Mouse (Mus musculus) G1E (cell line): ENCODE data around the gene Aurka. TPM values are rescaled to one million over a fixed set of nuclear protein-coding genes. Genes with fewer than 3 reads are reported as not detected.

Experiments
- ATAC-seq: 2 replicates; pipeline ENCODE4 v1.8.0; 2016; ENCODE audit warnings: mild to moderate bottlenecking; ENCODE audit not compliant: insufficient number of reproducible peaks, poor library complexity, low FRiP score, severe bottlenecking; ENCODE audit errors: extremely low read depth
- DNase-seq: peaks from one replicate; pipeline ENCODE4 v3.0.0; 2012; ENCODE audit warnings: low spot score
- H3K27me3 ChIP-seq: 2 replicates; pipeline ENCODE4 v1.6.1; 2012; ENCODE audit warnings: mild to moderate bottlenecking, low read length, inconsistent platforms; ENCODE audit not compliant: insufficient read depth
- H3K36me3 ChIP-seq: replicated peaks from 2 replicates; pipeline ENCODE3; 2012; ENCODE audit warnings: mild to moderate bottlenecking, inconsistent platforms
- H3K4me1 ChIP-seq: 2 replicates; pipeline ENCODE4 v1.6.1; 2012; ENCODE audit warnings: low read depth, low read length, inconsistent platforms, mixed read lengths; ENCODE audit not compliant: insufficient read depth
- H3K4me3 ChIP-seq: 2 replicates; pipeline ENCODE4 v1.5.1; 2012; ENCODE audit warnings: low read depth, mild to moderate bottlenecking, inconsistent platforms, low read length, moderate library complexity, mixed read lengths
- H3K9me3 ChIP-seq: replicated peaks from 2 replicates; pipeline ENCODE4 v1.6.1; 2012; ENCODE audit warnings: inconsistent platforms
- POLR2AphosphoS5 ChIP-seq: IDR thresholded peaks from 2 replicates; pipeline ENCODE4 v1.6.1; 2012; ENCODE audit warnings: low read depth, low read length, inconsistent platforms; ENCODE audit not compliant: insufficient replicate concordance
- polyA plus RNA-seq: library from polyadenylated mRNA; stranded (reverse); fragments of >175 nt; gene quantifications from 2 replicates; pipeline ENCODE4 v1.2.3, GENCODE M21; 2012
- total RNA-seq, 2 experiments: library from RNA; stranded (forward) in 1 of 2; stranded (reverse) in 1 of 2; fragments of 200-1000 nt in 1 of 2; fragments of >200 nt in 1 of 2; fragmentation: Nextera tagmentation in 1 of 2; gene quantifications; 2 replicates each; pipeline ENCODE4 v1.2.3; 2014 to 2017

Gene Aurka
- total and polyA plus RNA-seq, 3 experiments, result 22.0 to 159 (median 63.1) TPM

- Histone ChIP-seq H3K27me3 (no peaks in the 10 kb centered on the region), H3K9me3 (peaks cover 27% of the 10 kb centered on the region), H3K36me3 (peaks cover 2% of the 10 kb centered on the region), H3K4me3 (no peak overlapping the region), H3K4me1 (no peaks in the 10 kb centered on the region)
- DNase-seq (no peak), ATAC-seq (no peak)
- no peak for TF ChIP-seq POLR2AphosphoS5
Measured at GRCm38 (mm10) chr2:172306544-172306943, 63.8 kb downstream of the Aurka start.

Other genes with a start within 250 kb of the Aurka start
- gene Mc3r, start 122.0 kb downstream of the Aurka start, total RNA-seq (2014; fragmentation: Nextera tagmentation), result not detected in 2 replicates
- 0.05 and 0.06 TPM in 2 replicates for gene Mc3r, start 122.0 kb downstream of the Aurka start, total RNA-seq (2017)
- gene Mc3r, start 122.0 kb downstream of the Aurka start, polyA plus RNA-seq, result not detected in 2 replicates
- 32.5 and 37.9 TPM in 2 replicates for gene Fam210b, start 25.0 kb downstream of the Aurka start, total RNA-seq (2014; fragmentation: Nextera tagmentation)
- 10.7 and 11.0 TPM in 2 replicates for gene Fam210b, start 25.0 kb downstream of the Aurka start, total RNA-seq (2017)
- 14.7 and 18.1 TPM in 2 replicates for gene Fam210b, start 25.0 kb downstream of the Aurka start, polyA plus RNA-seq
- gene Cstf1, start 146 bp upstream of the Aurka start, total RNA-seq (2014; fragmentation: Nextera tagmentation), result 74.9 and 88.9 TPM in 2 replicates
- gene Cstf1, start 146 bp upstream of the Aurka start, total RNA-seq (2017), result 34.2 and 42.7 TPM in 2 replicates
- gene Cstf1, start 146 bp upstream of the Aurka start, polyA plus RNA-seq, result 11.3 and 19.1 TPM in 2 replicates
- 0.83 TPM in 1 of 2 replicates, not detected in the other for gene Cass4, start 23.3 kb upstream of the Aurka start, total RNA-seq (2014; fragmentation: Nextera tagmentation)
- 0.46 and 0.87 TPM in 2 replicates for gene Cass4, start 23.3 kb upstream of the Aurka start, total RNA-seq (2017)
- 0.16 and 0.20 TPM in 2 replicates for gene Cass4, start 23.3 kb upstream of the Aurka start, polyA plus RNA-seq
- 22.7 and 26.2 TPM in 2 replicates for gene Rtf2, start 70.0 kb upstream of the Aurka start, total RNA-seq (2014; fragmentation: Nextera tagmentation)
- 112 and 135 TPM in 2 replicates for gene Rtf2, start 70.0 kb upstream of the Aurka start, total RNA-seq (2017)
- 28.7 and 58.2 TPM in 2 replicates for gene Rtf2, start 70.0 kb upstream of the Aurka start, polyA plus RNA-seq
- not detected in 2 replicates for gene Gcnt7, start 88.1 kb upstream of the Aurka start, total RNA-seq (2014; fragmentation: Nextera tagmentation)
- gene Gcnt7, start 88.1 kb upstream of the Aurka start, total RNA-seq (2017), result 0.22 TPM in 1 of 2 replicates, not detected in the other
- gene Gcnt7, start 88.1 kb upstream of the Aurka start, polyA plus RNA-seq, result not detected in 2 replicates
- not detected in 2 replicates for gene Fam209, start 102.0 kb upstream of the Aurka start, total RNA-seq (2014; fragmentation: Nextera tagmentation)
- 0.17 TPM in 1 of 2 replicates, not detected in the other for gene Fam209, start 102.0 kb upstream of the Aurka start, total RNA-seq (2017)
- not detected in 2 replicates for gene Fam209, start 102.0 kb upstream of the Aurka start, polyA plus RNA-seq
- gene Tfap2c, start 179.1 kb upstream of the Aurka start, total RNA-seq (2014; fragmentation: Nextera tagmentation), result not detected in 2 replicates
- 0.05 TPM in 1 of 2 replicates, not detected in the other for gene Tfap2c, start 179.1 kb upstream of the Aurka start, total RNA-seq (2017)
- gene Tfap2c, start 179.1 kb upstream of the Aurka start, polyA plus RNA-seq, result not detected in 2 replicates